Mouse (Mus musculus): Measurements from ENCODE around the gene Fam76b.

DNA sequence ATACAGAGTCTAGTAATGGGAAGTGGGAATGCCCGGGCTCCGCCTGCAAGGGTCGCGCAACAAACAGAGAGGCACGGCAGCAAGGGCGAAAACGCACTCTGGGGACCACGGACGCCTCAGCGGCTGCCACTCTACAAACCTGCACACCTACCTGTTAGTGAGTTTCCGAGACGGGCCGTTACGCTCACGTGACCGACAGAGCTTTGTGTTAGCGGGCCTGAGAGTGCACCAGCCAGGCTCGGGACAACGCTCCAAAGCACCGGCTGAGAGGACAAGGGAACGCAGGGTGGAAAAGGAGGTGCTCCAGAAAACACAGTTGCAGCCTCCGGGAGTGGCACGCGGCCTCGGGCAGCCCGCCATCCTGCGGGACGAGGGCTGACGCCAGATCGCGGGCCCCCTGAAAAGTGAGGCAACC lies 1.1 kb upstream of the Fam76b start:
- TF ChIP-seq CTCF (IDR thresholded peaks at IDR 0.05 in 2 of 3, conservative IDR thresholded peaks at IDR 0.05 in 1 of 3; ENCODE audit: control insufficient read depth in 1 of 3, insufficient read depth in 1 of 3, low read depth in 2 of 3, low read length in 3 of 3, poor library complexity in 1 of 3, severe bottlenecking in 1 of 3), result no peak
- no peak for TF ChIP-seq GABPA (IDR thresholded peaks at IDR 0.05; ENCODE audit: low read depth, low read length)
- TF ChIP-seq POLR2AphosphoS5 (IDR thresholded peaks at IDR 0.05; ENCODE audit: borderline replicate concordance, low read depth, low read length), result no peak; the same call in 1 of the 2 replicates
- no peak for TF ChIP-seq E2F4 (IDR thresholded peaks at IDR 0.05; ENCODE audit: borderline replicate concordance, low read depth, low read length)
- no peak for TF ChIP-seq ZC3H11A (IDR thresholded peaks at IDR 0.05; ENCODE audit: low read depth, low read length)
- no peak for TF ChIP-seq USF1 (IDR thresholded peaks at IDR 0.05; ENCODE audit: low read depth, low read length)
- no peak for TF ChIP-seq MAZ (IDR thresholded peaks at IDR 0.05; ENCODE audit: low read depth, low read length)
- no peak; a peak in 1 of 4 replicates for TF ChIP-seq USF2 (IDR thresholded peaks at IDR 0.05; ENCODE audit: borderline replicate concordance in 1 of 2, insufficient read depth in 1 of 2, low read depth in 1 of 2, low read length in 2 of 2)
- no peak for TF ChIP-seq NELFE (IDR thresholded peaks at IDR 0.05; ENCODE audit: low read depth, low read length)
- no peak for TF ChIP-seq MYC (IDR thresholded peaks at IDR 0.05; ENCODE audit: low read depth, low read length)
- TF ChIP-seq RCOR1 (IDR thresholded peaks at IDR 0.05; ENCODE audit: low read depth, low read length), result no peak
- TF ChIP-seq POLR2A (IDR thresholded peaks at IDR 0.05; ENCODE audit: control insufficient read depth in 1 of 2, insufficient read depth in 1 of 2, low read depth in 1 of 2, low read length in 2 of 2, poor library complexity in 1 of 2), result no peak
- TF ChIP-seq GATA1 (IDR thresholded peaks at IDR 0.05; ENCODE audit: low read depth, low read length), result no peak
- no peak for TF ChIP-seq ZMIZ1 (IDR thresholded peaks at IDR 0.05; ENCODE audit: low read depth, low read length)

Measured in MEL (cell line).